Mouse (Mus musculus) WW6 (cell line): ENCODE results near the gene Dync1h1.

Experiments used
- DNase-seq: peaks from one replicate; pipeline ENCODE4 v3.0.0-alpha.2; 2013; ENCODE audit warnings: low read depth, low spot score

The Dync1h1 gene

GRCm38 (mm10) chr12:110601241-110602218, at the start of gene Dync1h1:
Gene Dync1h1, plus strand, starts transcription at chr12:110601452.
- peak; percentile 72 for DNase-seq

- no peak for DNase-seq
These were observed 49.1 kb upstream of the Dync1h1 start for GRCm38 (mm10) chr12:110552113-110552512.

GRCm38 (mm10) chr12:110553362-110553761, 47.9 kb upstream of the Dync1h1 start:
- no peak for DNase-seq

- no peak for DNase-seq
These were observed 45.6 kb upstream of the Dync1h1 start for GRCm38 (mm10) chr12:110555536-110556240.

GRCm38 (mm10) chr12:110556861-110557628, 44.2 kb upstream of the Dync1h1 start:
- DNase-seq, result no peak

- no peak for DNase-seq
These were observed 43.1 kb upstream of the Dync1h1 start for GRCm38 (mm10) chr12:110558175-110558574.

- no peak for DNase-seq
These were observed 37.9 kb upstream of the Dync1h1 start for GRCm38 (mm10) chr12:110563383-110563782.

GRCm38 (mm10) chr12:110564848-110565247, 36.4 kb upstream of the Dync1h1 start:
- DNase-seq, result no peak

GRCm38 (mm10) chr12:110566366-110566765, 34.9 kb upstream of the Dync1h1 start:
- no peak for DNase-seq

- DNase-seq, result no peak
These were observed 30.2 kb upstream of the Dync1h1 start for GRCm38 (mm10) chr12:110571050-110571449.

- DNase-seq, result no peak
These were observed 28.9 kb upstream of the Dync1h1 start for GRCm38 (mm10) chr12:110572351-110572750.

GRCm38 (mm10) chr12:110573635-110574034, 27.6 kb upstream of the Dync1h1 start:
- no peak for DNase-seq

- no peak for DNase-seq
These were observed 25.3 kb upstream of the Dync1h1 start for GRCm38 (mm10) chr12:110575926-110576325.

GRCm38 (mm10) chr12:110578333-110578732, 22.9 kb upstream of the Dync1h1 start:
- DNase-seq, result no peak

GRCm38 (mm10) chr12:110588622-110589021, 12.6 kb upstream of the Dync1h1 start:
- no peak for DNase-seq

- DNase-seq, result no peak
These were observed 10.4 kb upstream of the Dync1h1 start for GRCm38 (mm10) chr12:110590804-110591259.

- DNase-seq, result peak; percentile 98
These were observed 9.9 kb upstream of the Dync1h1 start for GRCm38 (mm10) chr12:110591260-110591883.

GRCm38 (mm10) chr12:110598527-110598926, 2.7 kb upstream of the Dync1h1 start:
- DNase-seq, result no peak

GRCm38 (mm10) chr12:110599791-110600190, 1.5 kb upstream of the Dync1h1 start:
- DNase-seq, result no peak

- DNase-seq, result no peak
These were observed 844 bp upstream of the Dync1h1 start for GRCm38 (mm10) chr12:110600225-110600991.
